Comparison of ENCODE assay signal across 8 mouse cellular contexts in genomic region chr4:134946024-134946744, GRCm38 (mm10). TPM values are rescaled to one million over a fixed set of nuclear protein-coding genes. Genes with fewer than 3 reads are reported as not detected.
DNase-seq lines count a peak whose midpoint lies in the region; ATAC-seq and TF ChIP-seq lines count a peak whose summit lies in the region.

No protein-coding gene starts in this region.

- no peak overlapping the region for H3K4me3 ChIP-seq in C2C12 (ENCODE audit: insufficient read depth, poor library complexity, severe bottlenecking)
- H3K4me3 ChIP-seq in erythroblast, embryonic 14.5 days (replicated peaks), result peak overlapping the region; percentile 38
- H3K4me3 ChIP-seq in heart, embryonic 13.5 days, result peak overlapping the region; percentile 40
- H3K4me3 ChIP-seq in kidney, embryonic 16.5 days (ENCODE audit: low read length), result 0 out of 2 replicates have a peak overlapping the region, but pooled peaks have one; percentile 22
- peak overlapping the region; percentile 23 for H3K4me3 ChIP-seq in liver, embryonic 13.5 days (replicated peaks)
- no peak overlapping the region for H3K4me3 ChIP-seq in stomach, embryonic 14.5 days (ENCODE audit: low read depth, low read length)

- no peaks in the 10 kb centered on the region for H3K36me3 ChIP-seq in C2C12 (ENCODE audit: control insufficient read depth, insufficient read depth)
- no peaks in the 10 kb centered on the region for H3K36me3 ChIP-seq in erythroblast, embryonic 14.5 days (ENCODE audit: control insufficient read depth)
- H3K36me3 ChIP-seq in heart, embryonic 13.5 days, result no peaks in the 10 kb centered on the region
- H3K36me3 ChIP-seq in kidney, embryonic 16.5 days (ENCODE audit: insufficient read depth, low read length), result no peaks in the 10 kb centered on the region
- H3K36me3 ChIP-seq in liver, embryonic 13.5 days, result no peaks in the 10 kb centered on the region
- no peaks in the 10 kb centered on the region for H3K36me3 ChIP-seq in stomach, embryonic 14.5 days (ENCODE audit: control insufficient read depth, insufficient read depth, low read length)

- peaks cover 8% of the 10 kb centered on the region for H3K4me1 ChIP-seq in erythroblast, embryonic 14.5 days (ENCODE audit: control insufficient read depth)
- H3K4me1 ChIP-seq in heart, embryonic 13.5 days, result peaks cover 19% of the 10 kb centered on the region
- H3K4me1 ChIP-seq in kidney, embryonic 16.5 days (ENCODE audit: insufficient read depth, low read length), result peaks cover 12% of the 10 kb centered on the region
- H3K4me1 ChIP-seq in liver, embryonic 13.5 days (replicated peaks), result peaks cover 11% of the 10 kb centered on the region
- peaks cover 6% of the 10 kb centered on the region; the same call in 1 of the 2 replicates for H3K4me1 ChIP-seq in stomach, embryonic 14.5 days (ENCODE audit: control insufficient read depth, insufficient read depth, low read length)

- peak; percentile 86 for DNase-seq in brain, adult 2 months (ENCODE audit: low read depth, low spot score)
- DNase-seq in liver, embryonic 13.5 days, result peak; percentile 54
- peak; percentile 44 to 68 for DNase-seq in natural killer cell, adult 2 months (ENCODE audit: low spot score in 2 of 2)

- H3K9me3 ChIP-seq in erythroblast, embryonic 14.5 days (ENCODE audit: control insufficient read depth, low read length), result no peaks in the 10 kb centered on the region
- H3K9me3 ChIP-seq in heart, embryonic 13.5 days, result no peaks in the 10 kb centered on the region
- H3K9me3 ChIP-seq in kidney, embryonic 16.5 days (ENCODE audit: low read length), result no peaks in the 10 kb centered on the region
- H3K9me3 ChIP-seq in liver, embryonic 13.5 days (replicated peaks), result no peaks in the 10 kb centered on the region
- no peaks in the 10 kb centered on the region for H3K9me3 ChIP-seq in stomach, embryonic 14.5 days (ENCODE audit: control insufficient read depth, low read depth, low read length)

- H3K27ac ChIP-seq in heart, embryonic 13.5 days (replicated peaks), result no peak overlapping the region
- no peak overlapping the region for H3K27ac ChIP-seq in kidney, embryonic 16.5 days (ENCODE audit: low read length)
- H3K27ac ChIP-seq in liver, embryonic 13.5 days, result no peak overlapping the region
- H3K27ac ChIP-seq in stomach, embryonic 14.5 days (ENCODE audit: low read length), result no peak overlapping the region

- peak overlapping the region; percentile 69 for H3K4me2 ChIP-seq in heart, embryonic 13.5 days
- peak overlapping the region; percentile 52 for H3K4me2 ChIP-seq in kidney, embryonic 16.5 days (replicated peaks; ENCODE audit: low read depth, low read length)
- H3K4me2 ChIP-seq in liver, embryonic 13.5 days, result peak overlapping the region; percentile 59
- peak overlapping the region; percentile 19; the same call in 1 of the 2 replicates for H3K4me2 ChIP-seq in stomach, embryonic 14.5 days (replicated peaks; ENCODE audit: low read depth, low read length)

- H3K79me3 ChIP-seq in C2C12 (ENCODE audit: low read depth), result no peaks in the 10 kb centered on the region

- no peaks in the 10 kb centered on the region for H3K79me2 ChIP-seq in C2C12 (ENCODE audit: control insufficient read depth, insufficient read depth)

- no peaks in the 10 kb centered on the region for H3K27me3 ChIP-seq in C2C12 (ENCODE audit: control insufficient read depth, insufficient read depth, insufficient read length)
- peaks cover 35% of the 10 kb centered on the region for H3K27me3 ChIP-seq in erythroblast, embryonic 14.5 days (ENCODE audit: control insufficient read depth)
- H3K27me3 ChIP-seq in heart, embryonic 13.5 days (replicated peaks), result peaks cover 42% of the 10 kb centered on the region
- peaks cover 22% of the 10 kb centered on the region for H3K27me3 ChIP-seq in kidney, embryonic 16.5 days (ENCODE audit: insufficient read depth, low read length)
- peaks cover 39% of the 10 kb centered on the region for H3K27me3 ChIP-seq in liver, embryonic 13.5 days
- no peaks in the 10 kb centered on the region for H3K27me3 ChIP-seq in stomach, embryonic 14.5 days (ENCODE audit: control insufficient read depth, insufficient read depth, low read length)

- no peak overlapping the region for H3ac ChIP-seq in C2C12 (ENCODE audit: control insufficient read depth, insufficient read length, low read depth)

- ATAC-seq in heart, embryonic 13.5 days (ENCODE audit: extremely low read depth, insufficient number of reproducible peaks, low FRiP score, low TSS enrichment), result no peak
- no peak for ATAC-seq in kidney, embryonic 16.5 days (ENCODE audit: low FRiP score, low TSS enrichment)
- ATAC-seq in liver, embryonic 13.5 days (ENCODE audit: low read depth), result peak; percentile 62; the same call in 1 of the 2 replicates
- peak; percentile 53; the same call in 1 of the 2 replicates for ATAC-seq in stomach, embryonic 14.5 days (ENCODE audit: insufficient number of reproducible peaks, insufficient read depth, low FRiP score, low read depth)

- H3K9ac ChIP-seq in heart, embryonic 13.5 days, result peak overlapping the region; percentile 70
- H3K9ac ChIP-seq in kidney, embryonic 16.5 days (replicated peaks; ENCODE audit: low read length), result 0 out of 2 replicates have a peak overlapping the region, but pooled peaks have one; percentile 44
- H3K9ac ChIP-seq in liver, embryonic 13.5 days, result no peak overlapping the region
- no peak overlapping the region for H3K9ac ChIP-seq in stomach, embryonic 14.5 days (replicated peaks; ENCODE audit: low read depth, low read length)

- 8% methylated on average over 17 of the region's 17 CpGs for WGBS in heart, embryonic 13.5 days
- WGBS in kidney, embryonic 16.5 days, result 9% methylated on average over 17 of the region's 17 CpGs
- WGBS in liver, embryonic 13.5 days (ENCODE audit: insufficient replicate concordance), result 9% methylated on average over 17 of the region's 17 CpGs
- 9% methylated on average over 17 of the region's 17 CpGs for WGBS in stomach, embryonic 14.5 days

- TF ChIP-seq CTCF in C2C12 (IDR thresholded peaks at IDR 0.05; ENCODE audit: control insufficient read depth, insufficient read depth, insufficient read length), result peak; percentile 70

TF ChIP-seq in C2C12, 6 proteins besides CTCF, POLR2A, EP300 and RAD21:
- TF ChIP-seq MYOG (IDR thresholded peaks at IDR 0.05; ENCODE audit: control insufficient read depth, extremely low read depth, insufficient read length) (no peak), USF1 (IDR thresholded peaks at IDR 0.05; ENCODE audit: low read depth) (peak; percentile 81), MAX (IDR thresholded peaks at IDR 0.05) (no peak), CEBPB (IDR thresholded peaks at IDR 0.05; ENCODE audit: low read depth) (no peak), FOSL1 (IDR thresholded peaks at IDR 0.05; ENCODE audit: insufficient read depth, low read length, poor library complexity, severe bottlenecking) (no peak), MYOD1 (IDR thresholded peaks at IDR 0.05; ENCODE audit: control insufficient read depth, insufficient read length, low read depth) (no peak)
TF ChIP-seq in C2C12: peak in this region for 1.

RNA-seq across cellular contexts. Expression of gene Syf2, which starts 15.5 kb away (rescaled TPM):
- polyA plus RNA-seq in C2C12 (2012; fragmentation: generic; extraction: Trizol), result 48.6 TPM
- 10.1 and 17.9 TPM in 2 replicates for polyA plus RNA-seq in erythroblast, embryonic 14.5 days (2012)
- polyA plus RNA-seq in heart, embryonic 13.5 days (2015; fragmentation: Nextera tagmentation; extraction: Ambion mirVana), result 53.0 and 55.6 TPM in 2 replicates
- polyA plus RNA-seq in kidney, embryonic 16.5 days (2015; fragmentation: Nextera tagmentation; extraction: Ambion mirVana), result 82.6 and 90.6 TPM in 2 replicates
- 61.7 and 77.5 TPM in 2 replicates for polyA plus RNA-seq in liver, embryonic 13.5 days (2015; fragmentation: Nextera tagmentation; extraction: Ambion mirVana)
- 67.7 and 71.7 TPM in 2 replicates for polyA plus RNA-seq in stomach, embryonic 14.5 days (2014; fragmentation: Nextera tagmentation; extraction: Ambion mirVana)

RNA-seq across cellular contexts. Expression of gene Rsrp1, which starts 22.8 kb away (rescaled TPM):
- 35.4 TPM for polyA plus RNA-seq in C2C12 (2012; fragmentation: generic; extraction: Trizol)
- polyA plus RNA-seq in erythroblast, embryonic 14.5 days (2012), result 62.6 and 71.3 TPM in 2 replicates
- 325 and 327 TPM in 2 replicates for polyA plus RNA-seq in heart, embryonic 13.5 days (2015; fragmentation: Nextera tagmentation; extraction: Ambion mirVana)
- polyA plus RNA-seq in kidney, embryonic 16.5 days (2015; fragmentation: Nextera tagmentation; extraction: Ambion mirVana), result 449 and 450 TPM in 2 replicates
- polyA plus RNA-seq in liver, embryonic 13.5 days (2015; fragmentation: Nextera tagmentation; extraction: Ambion mirVana), result 232 and 286 TPM in 2 replicates
- polyA plus RNA-seq in stomach, embryonic 14.5 days (2014; fragmentation: Nextera tagmentation; extraction: Ambion mirVana), result 506 and 565 TPM in 2 replicates

RNA-seq across cellular contexts. Expression of gene Tmem50a, which starts 31.4 kb away (rescaled TPM):
- 94.9 TPM for polyA plus RNA-seq in C2C12 (2012; fragmentation: generic; extraction: Trizol)
- polyA plus RNA-seq in erythroblast, embryonic 14.5 days (2012), result 1.0 and 1.2 TPM in 2 replicates
- polyA plus RNA-seq in heart, embryonic 13.5 days (2015; fragmentation: Nextera tagmentation; extraction: Ambion mirVana), result 132 and 149 TPM in 2 replicates
- 177 and 178 TPM in 2 replicates for polyA plus RNA-seq in kidney, embryonic 16.5 days (2015; fragmentation: Nextera tagmentation; extraction: Ambion mirVana)
- 83.1 and 92.7 TPM in 2 replicates for polyA plus RNA-seq in liver, embryonic 13.5 days (2015; fragmentation: Nextera tagmentation; extraction: Ambion mirVana)
- polyA plus RNA-seq in stomach, embryonic 14.5 days (2014; fragmentation: Nextera tagmentation; extraction: Ambion mirVana), result 180 and 186 TPM in 2 replicates

Comparison
In these comparisons a context has a peak if more than half of its experiments do, and no peak if none do; other contexts are left out.
1. H3K4me3 ChIP-seq: peak in erythroblast, embryonic 14.5 days (single experiment), heart, embryonic 13.5 days (single experiment), kidney, embryonic 16.5 days (single experiment) and liver, embryonic 13.5 days (single experiment); none in C2C12 (single experiment) and stomach, embryonic 14.5 days (single experiment).
2. ATAC-seq: peak in liver, embryonic 13.5 days (single experiment) and stomach, embryonic 14.5 days (single experiment); none in heart, embryonic 13.5 days (single experiment) and kidney, embryonic 16.5 days (single experiment).
3. H3K4me2 ChIP-seq: peak in every context shown above with its lines; median percentile 69 in heart, embryonic 13.5 days; 59 in liver, embryonic 13.5 days; 52 in kidney, embryonic 16.5 days; 19 in stomach, embryonic 14.5 days.
4. H3K9ac ChIP-seq: peak in heart, embryonic 13.5 days (single experiment) and kidney, embryonic 16.5 days (single experiment); none in liver, embryonic 13.5 days (single experiment) and stomach, embryonic 14.5 days (single experiment).
5. RNA of gene Tmem50a, which starts 31.4 kb away (polyA plus RNA-seq): 180 to 186 TPM in stomach, embryonic 14.5 days, 177 to 178 TPM in kidney, embryonic 16.5 days, 132 to 149 TPM in heart, embryonic 13.5 days, 94.9 TPM in C2C12 (single experiment) and 83.1 to 92.7 TPM in liver, embryonic 13.5 days; 1.0 to 1.2 TPM in erythroblast, embryonic 14.5 days; every median in the first group is over 10 times any median in the second.
6. Peak in every context shown above with its lines, with median percentiles within 50 percentile points of each other: DNase-seq.